8 mouse cellular contexts compared by ENCODE assay signal in the genomic region with DNA sequence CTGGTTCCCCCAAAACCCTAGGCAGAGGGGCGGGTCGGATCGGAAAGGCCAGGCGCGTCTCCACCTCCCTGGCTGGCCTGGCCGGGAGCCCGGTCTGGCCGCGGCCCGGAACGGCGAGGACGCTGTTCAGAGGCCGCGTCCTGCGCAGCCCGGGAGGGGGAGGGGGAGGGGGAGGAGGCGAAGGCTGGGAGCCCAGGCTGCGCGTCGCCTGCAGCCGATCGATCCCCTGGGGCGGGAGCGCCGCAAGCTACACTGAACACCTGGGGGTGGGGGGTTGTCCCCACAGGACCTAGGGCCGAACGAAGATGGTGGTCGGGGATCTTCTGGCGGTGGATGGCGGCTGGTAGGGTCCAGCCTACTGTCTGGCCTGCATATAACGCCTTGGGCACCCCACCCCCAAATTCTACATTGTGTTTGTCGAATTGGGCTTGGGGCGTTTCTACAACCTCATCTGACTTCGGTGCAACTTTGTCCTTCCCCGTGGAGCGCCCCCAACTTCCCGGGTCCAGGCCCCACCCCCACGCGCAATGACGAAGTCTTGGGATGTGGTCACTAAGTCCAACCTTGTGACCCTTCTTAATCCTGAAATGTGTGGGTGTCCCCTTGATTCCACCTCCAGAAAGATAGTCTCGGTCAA. TPM values are rescaled to one million over a fixed set of nuclear protein-coding genes. Genes with fewer than 3 reads are reported as not detected.
DNase-seq lines count a peak whose midpoint lies in the region; ATAC-seq and TF ChIP-seq lines count a peak whose summit lies in the region.

No protein-coding gene starts in this region.

- no peak overlapping the region for H3K27ac ChIP-seq in cortical plate, adult 2 months (ENCODE audit: insufficient read depth, low read length)
- peak overlapping the region; percentile 80 for H3K27ac ChIP-seq in intestine, postnatal 0 days (ENCODE audit: low read depth, low read length)

- H3K27me3 ChIP-seq in intestine, postnatal 0 days (replicated peaks; ENCODE audit: control insufficient read depth, insufficient read depth, low read length) = peaks cover 20% of the 10 kb centered on the region

- no peak for TF ChIP-seq POLR2A in cortical plate, adult 2 months (IDR thresholded peaks at IDR 0.05; ENCODE audit: extremely low read depth, insufficient read depth, low read length)

- H3K9ac ChIP-seq in intestine, postnatal 0 days (ENCODE audit: low read depth, low read length) = peak overlapping the region; percentile 65

- H3K4me2 ChIP-seq in intestine, postnatal 0 days (replicated peaks; ENCODE audit: low read depth) = peak overlapping the region; percentile 94

- no peaks in the 10 kb centered on the region for H3K36me3 ChIP-seq in intestine, postnatal 0 days (ENCODE audit: control insufficient read depth, insufficient read depth)

- TF ChIP-seq CTCF in cortical plate, adult 2 months (IDR thresholded peaks at IDR 0.05; ENCODE audit: extremely low read depth, insufficient read depth, low read length) = no peak
- TF ChIP-seq CTCF in intestine, postnatal 0 days (IDR thresholded peaks at IDR 0.05; ENCODE audit: low read depth) = no peak

- under 1% methylated on average over 42 of the region's 42 CpGs for WGBS in intestine, postnatal 0 days

- no peaks in the 10 kb centered on the region for H3K4me1 ChIP-seq in cortical plate, adult 2 months (ENCODE audit: control insufficient read depth, insufficient read depth, low read length)
- H3K4me1 ChIP-seq in intestine, postnatal 0 days (replicated peaks; ENCODE audit: control insufficient read depth, insufficient read depth, low read length) = peaks cover 30% of the 10 kb centered on the region

- ATAC-seq in intestine, postnatal 0 days = peak; percentile 58
- ATAC-seq in activated CD4-positive, CD25-positive, alpha-beta regulatory T cell, adult 4 months = no peak

- peak; percentile 34 for DNase-seq in 3T3-L1 (ENCODE audit: low read depth, low spot score)
- peak; percentile 86 for DNase-seq in MN1 (ENCODE audit: low spot score)
- peak; percentile 98 for DNase-seq in heart, adult 11 months
- peak; percentile 69 to 82 for DNase-seq in lung, adult 18-20 months
- peak; percentile 52 for DNase-seq in retina, adult 2 months (ENCODE audit: low read depth, low spot score)

- H3K4me3 ChIP-seq in cortical plate, adult 2 months (ENCODE audit: insufficient read depth, low read length) = peak overlapping the region; percentile 26; the same call in 1 of the 2 replicates
- peak overlapping the region; percentile 50 for H3K4me3 ChIP-seq in intestine, postnatal 0 days (ENCODE audit: low read depth, low read length)

- H3K9me3 ChIP-seq in intestine, postnatal 0 days (ENCODE audit: control insufficient read depth) = no peaks in the 10 kb centered on the region

RNA-seq across cellular contexts. Expression of gene Cbx4, which starts 5.1 kb away (rescaled TPM):
- polyA plus RNA-seq in cortical plate, adult 2 months (2012; rRNA removed) = 45.3 and 47.5 TPM in 2 replicates
- 6.5 and 7.6 TPM in 2 replicates for polyA plus RNA-seq in intestine, postnatal 0 days (2015; fragmentation: Nextera tagmentation; extraction: Ambion mirVana)
- polyA plus RNA-seq in activated CD4-positive, CD25-positive, alpha-beta regulatory T cell, adult 4 months (2017; shearing (Covaris generic)) = 1 to 10 TPM; 2.0 to 2.4 TPM

RNA-seq across cellular contexts. Expression of gene Cbx8, which starts 50.3 kb away (rescaled TPM):
- 6.0 and 7.4 TPM in 2 replicates for polyA plus RNA-seq in cortical plate, adult 2 months (2012; rRNA removed)
- 6.4 and 6.6 TPM in 2 replicates for polyA plus RNA-seq in intestine, postnatal 0 days (2015; fragmentation: Nextera tagmentation; extraction: Ambion mirVana)
- polyA plus RNA-seq in activated CD4-positive, CD25-positive, alpha-beta regulatory T cell, adult 4 months (2017; shearing (Covaris generic)) = 1 to 10 TPM; 5.3 to 7.5 TPM

Comparison
In these comparisons a context has a peak if more than half of its experiments do, and no peak if none do; other contexts are left out.
1. DNase-seq: peak in every context shown above with its lines; median percentile 98 in heart, adult 11 months; 86 in MN1; 76 in lung, adult 18-20 months; 52 in retina, adult 2 months; 34 in 3T3-L1.